In the genomic region with DNA sequence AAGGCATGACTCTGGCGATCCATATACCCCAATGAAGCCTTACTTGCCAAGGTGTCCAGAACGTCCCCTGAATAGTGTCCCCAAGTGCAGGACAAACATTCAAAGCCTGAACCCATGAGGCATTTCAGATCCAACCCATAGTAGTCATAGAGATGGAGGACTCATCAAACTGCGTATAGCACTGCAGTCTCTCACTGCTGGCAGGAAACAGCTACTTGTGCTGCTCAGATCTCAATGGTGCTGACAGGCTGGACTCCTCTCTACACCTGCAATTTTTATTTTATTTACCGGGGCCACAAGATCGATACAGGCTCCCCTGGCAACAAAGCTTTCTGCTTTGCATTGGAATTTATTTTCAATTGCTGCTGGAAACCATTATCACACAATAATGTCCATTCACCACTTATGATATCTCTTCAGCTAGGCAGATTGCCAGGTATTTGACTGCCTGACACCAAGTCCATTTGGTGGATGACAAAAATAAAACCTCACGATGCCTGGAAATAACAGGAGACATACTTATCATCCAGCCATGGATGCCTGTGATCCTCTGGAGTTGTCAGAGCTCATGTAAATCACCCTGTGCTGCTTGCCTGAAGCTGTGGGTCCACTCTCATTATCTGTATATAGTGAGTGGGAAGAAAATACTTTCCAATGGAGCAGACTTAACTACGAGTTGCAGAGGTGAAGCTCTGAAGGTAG, we compare ENCODE assay signal across 19 mouse cellular contexts.
A peak's percentile ranks its signal among the peaks of the same experiment; 100 is the strongest.
DNase-seq lines count a peak whose midpoint lies in the region; ATAC-seq lines count a peak whose summit lies in the region.
"Had no signal": no experiment of that assay in that cellular context is flagged by ENCODE, and none has a peak within 500 bp of the region (broad histone marks: within the 10 kb centered on the region; RNA-seq: fewer than 3 reads in every experiment).

No protein-coding gene starts in this region.

- no peaks in the 10 kb centered on the region for H3K9me3 ChIP-seq in heart, embryonic 12.5 days (replicated peaks)
- no peaks in the 10 kb centered on the region for H3K9me3 ChIP-seq in hindbrain, embryonic 10.5 days
- H3K9me3 ChIP-seq: embryonic facial prominence, embryonic 15.5 days; limb, embryonic 13.5 days; liver, embryonic 12.5 days had no signal

- peak overlapping the region; percentile 71 for H3K27ac ChIP-seq in heart, embryonic 12.5 days (ENCODE audit: poor library complexity, severe bottlenecking)
- no peak overlapping the region for H3K27ac ChIP-seq in hindbrain, embryonic 10.5 days
- H3K27ac ChIP-seq: embryonic facial prominence, embryonic 15.5 days; limb, embryonic 13.5 days; liver, embryonic 12.5 days; stomach, postnatal 0 days had no signal

- H3K4me2 ChIP-seq in heart, embryonic 12.5 days = peak overlapping the region; percentile 24
- H3K4me2 ChIP-seq: embryonic facial prominence, embryonic 15.5 days; limb, embryonic 13.5 days; liver, embryonic 12.5 days had no signal

- peak; percentile 69 for ATAC-seq in heart, embryonic 12.5 days (ENCODE audit: insufficient number of reproducible peaks, low FRiP score)
- ATAC-seq: forebrain, postnatal 0 days; liver, embryonic 12.5 days had no signal

- H3K4me3 ChIP-seq in heart, embryonic 12.5 days = no peak overlapping the region
- H3K4me3 ChIP-seq in hindbrain, embryonic 10.5 days = no peak overlapping the region
- H3K4me3 ChIP-seq: embryonic facial prominence, embryonic 15.5 days; limb, embryonic 13.5 days; liver, embryonic 12.5 days had no signal

- WGBS in heart, embryonic 12.5 days = 40% methylated on average over 7 of the region's 7 CpGs
- 89% methylated on average over 7 of the region's 7 CpGs for WGBS in hindbrain, embryonic 10.5 days

- H3K9ac ChIP-seq in heart, embryonic 12.5 days = no peak overlapping the region
- H3K9ac ChIP-seq: embryonic facial prominence, embryonic 15.5 days; forebrain, postnatal 0 days; limb, embryonic 13.5 days; liver, embryonic 12.5 days had no signal

- no peaks in the 10 kb centered on the region for H3K36me3 ChIP-seq in heart, embryonic 12.5 days
- no peaks in the 10 kb centered on the region for H3K36me3 ChIP-seq in hindbrain, embryonic 10.5 days
- H3K36me3 ChIP-seq: embryonic facial prominence, embryonic 15.5 days; limb, embryonic 13.5 days; liver, embryonic 12.5 days had no signal

- DNase-seq in cerebellum, adult 11-12 months = peak; percentile 29
- no peak for DNase-seq in cerebellum, postnatal 36 days
- DNase-seq in heart, adult 8-10 months (ENCODE audit: low spot score) = peak; percentile 30
- no peak for DNase-seq in heart, adult 11 months
- DNase-seq in heart, postnatal 10 days = peak; percentile 6 to 40
- DNase-seq in hindbrain, embryonic 10.5 days (ENCODE audit: low spot score) = no peak
- no peak for DNase-seq in kidney, postnatal 4 days
- DNase-seq: adrenal gland, postnatal 10 days; forebrain, postnatal 0 days; gastrocnemius, postnatal 25 days; kidney, adult 18-20 months; layer of hippocampus, adult 9-11 months; midbrain, embryonic 14.5 days; thymus, adult 2 months had no signal

- H3K4me1 ChIP-seq in heart, embryonic 12.5 days (replicated peaks) = peaks cover 18% of the 10 kb centered on the region
- H3K4me1 ChIP-seq in hindbrain, embryonic 10.5 days (replicated peaks) = no peaks in the 10 kb centered on the region
- H3K4me1 ChIP-seq: embryonic facial prominence, embryonic 15.5 days; limb, embryonic 13.5 days; liver, embryonic 12.5 days had no signal

- no peaks in the 10 kb centered on the region for H3K27me3 ChIP-seq in heart, embryonic 12.5 days (replicated peaks)
- no peaks in the 10 kb centered on the region for H3K27me3 ChIP-seq in hindbrain, embryonic 10.5 days (ENCODE audit: insufficient read depth, poor library complexity, severe bottlenecking)
- H3K27me3 ChIP-seq: embryonic facial prominence, embryonic 15.5 days; liver, embryonic 12.5 days had no signal

- intact Hi-C loops in heart, postnatal 10 days (cut with DNase I) = no loop called here

Comparison
In these comparisons a context has a peak if more than half of its experiments do, and no peak if none do; other contexts are left out.
1. DNase-seq: peak in cerebellum, adult 11-12 months (single experiment), heart, adult 8-10 months (single experiment) and heart, postnatal 10 days (2 of 2); none in cerebellum, postnatal 36 days (0 of 2), heart, adult 11 months (single experiment), hindbrain, embryonic 10.5 days (single experiment) and kidney, postnatal 4 days (0 of 2).